Mouse (Mus musculus): ENCODE results near the gene Cdkal1.

Gene Cdkal1

GRCm38 (mm10) chr13:29162867-29163514 lies 692.5 kb downstream of the Cdkal1 start:
- no peak for DNase-seq

- DNase-seq: peak; percentile 65
These were observed 693.0 kb downstream of the Cdkal1 start for GRCm38 (mm10) chr13:29162444-29162843.

GRCm38 (mm10) chr13:29161436-29161835 lies 694.0 kb downstream of the Cdkal1 start:
- no peak for DNase-seq

GRCm38 (mm10) chr13:29156703-29157102 lies 698.8 kb downstream of the Cdkal1 start:
- no peak for DNase-seq

DNA sequence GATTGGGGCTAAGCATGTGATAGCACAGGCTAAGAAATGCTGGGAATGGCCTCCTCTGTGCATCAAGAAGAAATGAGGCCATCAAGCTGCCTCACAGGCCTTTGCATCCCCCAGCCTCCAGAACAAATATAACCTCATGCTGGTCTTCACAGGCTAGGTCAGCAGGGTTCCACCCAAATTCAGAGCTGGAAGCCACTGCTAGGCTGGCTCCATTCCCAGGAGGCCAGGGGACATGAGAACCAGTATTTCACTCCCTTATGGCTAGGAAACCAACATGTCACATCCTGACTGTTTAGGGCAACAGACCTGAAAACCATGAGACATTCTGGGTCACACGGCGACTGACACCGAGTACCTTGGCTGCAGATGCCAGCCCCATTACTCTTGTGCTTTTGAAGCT lies 700.2 kb downstream of the Cdkal1 start:
- DNase-seq: peak; percentile 62

DNA sequence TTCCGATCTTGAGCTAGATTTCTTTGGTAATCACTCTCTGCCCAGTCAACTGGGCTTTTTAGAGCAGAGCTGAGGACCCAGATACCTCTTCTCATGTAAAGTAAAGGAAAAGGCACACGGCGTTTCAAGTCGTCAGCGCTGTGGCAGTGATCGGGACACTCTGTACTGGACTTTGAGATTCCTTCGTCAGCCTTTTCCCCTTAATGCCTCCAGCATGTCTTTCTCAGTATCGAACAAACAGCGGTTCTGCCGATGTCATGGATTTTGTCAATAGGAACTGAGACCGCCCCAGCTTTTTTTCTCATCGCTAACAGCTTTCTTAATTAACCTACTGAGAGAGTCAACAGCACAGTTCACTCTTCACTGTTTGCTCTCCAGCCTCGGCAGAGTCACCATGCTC lies 705.4 kb downstream of the Cdkal1 start:
- no peak for DNase-seq

GRCm38 (mm10) chr13:29149404-29149803 lies 706.1 kb downstream of the Cdkal1 start:
- DNase-seq: no peak

GRCm38 (mm10) chr13:29148616-29149015 lies 706.9 kb downstream of the Cdkal1 start:
- DNase-seq: no peak

Measured in cerebellum, adult 9-11 months (tissue).